Mouse (Mus musculus): ENCODE data around the gene Slc22a30. TPM values are rescaled to one million over a fixed set of nuclear protein-coding genes. Genes with fewer than 3 reads are reported as not detected.
"Not testable (repeated sequence)": the region's sequence is repeated elsewhere in the genome, so short reads cannot be mapped to it uniquely, and the experiment has no call there.

The Slc22a30 gene
- not detected in 2 replicates for polyA plus RNA-seq (2012)

- not testable (repeated sequence) for TF ChIP-seq GATA1 (IDR thresholded peaks at IDR 0.05; ENCODE audit: low read length)
Measured at GRCm38 (mm10) chr19:8405011-8405410, at the start of gene Slc22a30. Gene Slc22a30 (minus strand): TSS chr19:8405111.

- TF ChIP-seq GATA1 (IDR thresholded peaks at IDR 0.05; ENCODE audit: low read length): no peak
Measured at GRCm38 (mm10) chr19:8448321-8448720, 43.4 kb upstream of the Slc22a30 start.

- no peak for TF ChIP-seq GATA1 (IDR thresholded peaks at IDR 0.05; ENCODE audit: low read length)
Measured at GRCm38 (mm10) chr19:8447516-8447915, 42.6 kb upstream of the Slc22a30 start.

GRCm38 (mm10) chr19:8431051-8431662, 26.2 kb upstream of the Slc22a30 start:
- no peak for TF ChIP-seq GATA1 (IDR thresholded peaks at IDR 0.05; ENCODE audit: low read length)

Other genes starting within 250 kb of the Slc22a30 start
- gene Slc22a29, start 186.2 kb downstream of the Slc22a30 start, polyA plus RNA-seq (2012): not detected in 2 replicates
- gene Slc22a8, start 186.1 kb upstream of the Slc22a30 start, polyA plus RNA-seq (2012): not detected in 2 replicates
- not detected in 2 replicates for gene Slc22a6, start 212.9 kb upstream of the Slc22a30 start, polyA plus RNA-seq (2012)

Measured in G1E-ER4 (cell line).